Mouse (Mus musculus): Measurements from ENCODE around the gene Ppp1r3d.

The Ppp1r3d gene

GRCm38 (mm10) chr2:178414261-178415149 lies at the start of gene Ppp1r3d, which contains the start of gene Fam217b:
Gene Ppp1r3d (minus strand): TSS chr2:178414472.
Gene Fam217b (plus strand): TSS chr2:178414524.
- peak; percentile 25 for DNase-seq

GRCm38 (mm10) chr2:178460353-178460752 lies 46.1 kb upstream of the Ppp1r3d start:
- no peak for DNase-seq

- no peak for DNase-seq
These were observed 43.1 kb upstream of the Ppp1r3d start for GRCm38 (mm10) chr2:178457414-178457813.

GRCm38 (mm10) chr2:178454664-178455516 lies 40.6 kb upstream of the Ppp1r3d start:
- no peak for DNase-seq

- DNase-seq, result no peak
These were observed 36.7 kb upstream of the Ppp1r3d start for GRCm38 (mm10) chr2:178450961-178451360.

- DNase-seq, result no peak
These were observed 36.0 kb upstream of the Ppp1r3d start for GRCm38 (mm10) chr2:178450236-178450635.

GRCm38 (mm10) chr2:178449386-178449785 lies 35.1 kb upstream of the Ppp1r3d start:
- DNase-seq, result no peak

- no peak for DNase-seq
These were observed 23.0 kb upstream of the Ppp1r3d start for GRCm38 (mm10) chr2:178437311-178437710.

GRCm38 (mm10) chr2:178433903-178434302 lies 19.6 kb upstream of the Ppp1r3d start:
- DNase-seq, result no peak

GRCm38 (mm10) chr2:178433495-178433894 lies 19.2 kb upstream of the Ppp1r3d start:
- DNase-seq, result no peak

GRCm38 (mm10) chr2:178430231-178430630 lies 16.0 kb upstream of the Ppp1r3d start, which contains the start of gene Cdh26:
Gene Cdh26 (plus strand): TSS chr2:178430531.
- DNase-seq, result no peak

GRCm38 (mm10) chr2:178429426-178429825 lies 15.2 kb upstream of the Ppp1r3d start:
- DNase-seq, result no peak

GRCm38 (mm10) chr2:178428676-178429075 lies 14.4 kb upstream of the Ppp1r3d start:
- DNase-seq, result no peak

- DNase-seq, result no peak
These were observed 13.9 kb upstream of the Ppp1r3d start for GRCm38 (mm10) chr2:178428183-178428582.

- DNase-seq, result no peak
These were observed 12.9 kb upstream of the Ppp1r3d start for GRCm38 (mm10) chr2:178427181-178427580.

- DNase-seq, result no peak
These were observed 12.0 kb upstream of the Ppp1r3d start for GRCm38 (mm10) chr2:178426229-178426628.

- DNase-seq, result no peak
These were observed 9.0 kb upstream of the Ppp1r3d start for GRCm38 (mm10) chr2:178423223-178423622.

- no peak for DNase-seq
These were observed 7.9 kb upstream of the Ppp1r3d start for GRCm38 (mm10) chr2:178422186-178422585.

GRCm38 (mm10) chr2:178421603-178422002 lies 7.3 kb upstream of the Ppp1r3d start:
- DNase-seq, result no peak

- no peak for DNase-seq
These were observed 6.3 kb upstream of the Ppp1r3d start for GRCm38 (mm10) chr2:178420576-178420975.

- DNase-seq, result no peak
These were observed 2.7 kb upstream of the Ppp1r3d start for GRCm38 (mm10) chr2:178416970-178417369.

- no peak for DNase-seq
These were observed 2.2 kb upstream of the Ppp1r3d start for GRCm38 (mm10) chr2:178416427-178416826.

GRCm38 (mm10) chr2:178415150-178415448 lies 827 bp upstream of the Ppp1r3d start:
- DNase-seq, result no peak

All from cerebellum, adult 11 months (tissue).